In genomic region chr5:52449187-52449586, GRCm38 (mm10) we compare ENCODE assay signal across 22 mouse cellular contexts. TPM values are rescaled to one million over a fixed set of nuclear protein-coding genes. Genes with fewer than 3 reads are reported as not detected.
DNase-seq lines count a peak whose midpoint lies in the region; ATAC-seq and TF ChIP-seq lines count a peak whose summit lies in the region.
"Had no signal": no experiment of that assay in that cellular context is flagged by ENCODE, and none has a peak within 500 bp of the region (broad histone marks: within the 10 kb centered on the region; RNA-seq: fewer than 3 reads in every experiment).

No protein-coding gene starts in this region.

- no peaks in the 10 kb centered on the region for H3K4me1 ChIP-seq in hindbrain, postnatal 0 days (ENCODE audit: insufficient read depth, low read length)
- no peaks in the 10 kb centered on the region for H3K4me1 ChIP-seq in hindbrain, embryonic 11.5 days (replicated peaks; ENCODE audit: control insufficient read depth, insufficient read depth, low read length)
- no peaks in the 10 kb centered on the region; the same call in 1 of the 2 replicates for H3K4me1 ChIP-seq in midbrain, embryonic 13.5 days (replicated peaks)
- no peaks in the 10 kb centered on the region for H3K4me1 ChIP-seq in midbrain, embryonic 10.5 days
- no peaks in the 10 kb centered on the region for H3K4me1 ChIP-seq in liver, postnatal 0 days (ENCODE audit: insufficient read depth)
- H3K4me1 ChIP-seq: forebrain, embryonic 13.5 days; kidney, embryonic 15.5 days; limb, embryonic 12.5 days; neural tube, embryonic 15.5 days had no signal

- WGBS in hindbrain, postnatal 0 days, result 72% methylated on average over 8 of the region's 8 CpGs
- 85% methylated on average over 8 of the region's 8 CpGs for WGBS in hindbrain, embryonic 11.5 days
- WGBS in midbrain, embryonic 13.5 days, result 70% methylated on average over 8 of the region's 8 CpGs
- 82% methylated on average over 8 of the region's 8 CpGs for WGBS in midbrain, embryonic 10.5 days
- 77% methylated on average over 8 of the region's 8 CpGs for WGBS in liver, postnatal 0 days (ENCODE audit: insufficient replicate concordance)

- no peaks in the 10 kb centered on the region for H3K9me3 ChIP-seq in hindbrain, postnatal 0 days (ENCODE audit: low read length)
- no peaks in the 10 kb centered on the region for H3K9me3 ChIP-seq in hindbrain, embryonic 11.5 days (ENCODE audit: control insufficient read depth, low read length)
- H3K9me3 ChIP-seq in midbrain, embryonic 13.5 days, result no peaks in the 10 kb centered on the region
- H3K9me3 ChIP-seq in midbrain, embryonic 10.5 days (replicated peaks), result no peaks in the 10 kb centered on the region; the same call in 1 of the 2 replicates
- H3K9me3 ChIP-seq in liver, postnatal 0 days (ENCODE audit: low read length), result no peaks in the 10 kb centered on the region
- H3K9me3 ChIP-seq: forebrain, embryonic 13.5 days; kidney, embryonic 15.5 days; limb, embryonic 12.5 days; neural tube, embryonic 15.5 days had no signal

- DNase-seq in gastrocnemius, adult 2 months, result no peak
- no peak for DNase-seq in gastrocnemius, postnatal 25 days
- peak; percentile 29 for DNase-seq in hindbrain, postnatal 0 days (ENCODE audit: low spot score)
- no peak for DNase-seq in hindbrain, embryonic 11.5 days (ENCODE audit: low spot score)
- DNase-seq in midbrain, embryonic 10.5 days (ENCODE audit: low spot score), result no peak
- DNase-seq in retina, postnatal 1 day, result peak; percentile 45
- DNase-seq in liver, postnatal 0 days, result no peak
- DNase-seq: cerebellum, adult 8-10 months; kidney, postnatal 4 days; layer of hippocampus, adult 9-11 months; lung, adult 18-20 months; lung, postnatal 10 days; right cerebral cortex, postnatal 14 days had no signal

- no peak overlapping the region for H3K4me3 ChIP-seq in gastrocnemius, adult 2 months
- H3K4me3 ChIP-seq in hindbrain, postnatal 0 days (ENCODE audit: low read length), result no peak overlapping the region
- no peak overlapping the region for H3K4me3 ChIP-seq in hindbrain, embryonic 11.5 days (ENCODE audit: low read depth, low read length)
- no peak overlapping the region for H3K4me3 ChIP-seq in midbrain, embryonic 13.5 days (replicated peaks)
- no peak overlapping the region for H3K4me3 ChIP-seq in midbrain, embryonic 10.5 days
- H3K4me3 ChIP-seq in liver, postnatal 0 days (ENCODE audit: low read depth, low read length), result no peak overlapping the region
- H3K4me3 ChIP-seq: forebrain, embryonic 13.5 days; kidney, embryonic 15.5 days; limb, embryonic 12.5 days; neural tube, embryonic 15.5 days had no signal

- no peaks in the 10 kb centered on the region for H3K27me3 ChIP-seq in hindbrain, postnatal 0 days (ENCODE audit: insufficient read depth, low read length)
- H3K27me3 ChIP-seq in hindbrain, embryonic 11.5 days (ENCODE audit: control insufficient read depth, insufficient read depth, low read length), result no peaks in the 10 kb centered on the region
- no peaks in the 10 kb centered on the region for H3K27me3 ChIP-seq in midbrain, embryonic 13.5 days
- no peaks in the 10 kb centered on the region for H3K27me3 ChIP-seq in midbrain, embryonic 10.5 days (ENCODE audit: low read depth, poor library complexity, severe bottlenecking)
- no peaks in the 10 kb centered on the region for H3K27me3 ChIP-seq in liver, postnatal 0 days (ENCODE audit: insufficient read depth, low read length)
- H3K27me3 ChIP-seq: forebrain, embryonic 13.5 days; kidney, embryonic 15.5 days; neural tube, embryonic 15.5 days; Patski had no signal

- H3K4me2 ChIP-seq in hindbrain, postnatal 0 days (ENCODE audit: low read depth, low read length), result no peak overlapping the region
- H3K4me2 ChIP-seq in hindbrain, embryonic 11.5 days (replicated peaks; ENCODE audit: low read depth, low read length), result no peak overlapping the region
- H3K4me2 ChIP-seq in midbrain, embryonic 13.5 days (replicated peaks), result no peak overlapping the region
- H3K4me2 ChIP-seq in liver, postnatal 0 days (ENCODE audit: low read depth, low read length), result no peak overlapping the region
- H3K4me2 ChIP-seq: forebrain, embryonic 13.5 days; heart, embryonic 11.5 days; kidney, embryonic 15.5 days; limb, embryonic 12.5 days; liver, embryonic 11.5 days; neural tube, embryonic 15.5 days had no signal

- no peaks in the 10 kb centered on the region for H3K36me3 ChIP-seq in hindbrain, postnatal 0 days (ENCODE audit: insufficient read depth, low read length)
- no peaks in the 10 kb centered on the region for H3K36me3 ChIP-seq in hindbrain, embryonic 11.5 days (ENCODE audit: control insufficient read depth, insufficient read depth, low read length)
- no peaks in the 10 kb centered on the region for H3K36me3 ChIP-seq in midbrain, embryonic 13.5 days
- no peaks in the 10 kb centered on the region for H3K36me3 ChIP-seq in midbrain, embryonic 10.5 days
- H3K36me3 ChIP-seq in liver, postnatal 0 days (replicated peaks; ENCODE audit: insufficient read depth, low read length), result no peaks in the 10 kb centered on the region
- H3K36me3 ChIP-seq: kidney, embryonic 15.5 days; limb, embryonic 12.5 days; neural tube, embryonic 15.5 days had no signal

- no peak overlapping the region for H3K27ac ChIP-seq in gastrocnemius, adult 2 months
- no peak overlapping the region for H3K27ac ChIP-seq in hindbrain, postnatal 0 days
- no peak overlapping the region for H3K27ac ChIP-seq in hindbrain, embryonic 11.5 days (ENCODE audit: low read depth, low read length)
- H3K27ac ChIP-seq in midbrain, embryonic 13.5 days, result no peak overlapping the region
- no peak overlapping the region for H3K27ac ChIP-seq in midbrain, embryonic 10.5 days (replicated peaks)
- H3K27ac ChIP-seq in liver, postnatal 0 days (ENCODE audit: low read depth), result no peak overlapping the region
- H3K27ac ChIP-seq: forebrain, embryonic 13.5 days; kidney, embryonic 15.5 days; limb, embryonic 12.5 days; neural tube, embryonic 15.5 days had no signal

- peak; percentile 11; the same call in 1 of the 2 replicates for TF ChIP-seq CTCF in gastrocnemius, adult 2 months (IDR thresholded peaks at IDR 0.05)
- no peak for TF ChIP-seq CTCF in hindbrain, postnatal 0 days (IDR thresholded peaks at IDR 0.05; ENCODE audit: low read depth)
- TF ChIP-seq CTCF in liver, postnatal 0 days (IDR thresholded peaks at IDR 0.05; ENCODE audit: low read depth), result no peak

- ATAC-seq in hindbrain, postnatal 0 days, result 0 out of 2 replicates have a peak, but pooled peaks have one; percentile 28
- ATAC-seq in hindbrain, embryonic 11.5 days (ENCODE audit: low FRiP score), result no peak
- peak; percentile 18; the same call in 1 of the 2 replicates for ATAC-seq in midbrain, embryonic 13.5 days
- ATAC-seq in liver, postnatal 0 days, result no peak
- ATAC-seq: forebrain, embryonic 13.5 days; intestine, embryonic 16.5 days; Patski had no signal

- intact Hi-C loops in gastrocnemius, adult 2 months (cut with DNase I), result no loop called here

- no peak overlapping the region for H3K9ac ChIP-seq in hindbrain, postnatal 0 days (replicated peaks; ENCODE audit: low read length)
- H3K9ac ChIP-seq in hindbrain, embryonic 11.5 days (ENCODE audit: low read depth, low read length), result no peak overlapping the region
- H3K9ac ChIP-seq in midbrain, embryonic 13.5 days (replicated peaks), result no peak overlapping the region
- no peak overlapping the region for H3K9ac ChIP-seq in liver, postnatal 0 days (replicated peaks)
- H3K9ac ChIP-seq: forebrain, embryonic 13.5 days; kidney, embryonic 15.5 days; limb, embryonic 12.5 days; neural tube, embryonic 15.5 days had no signal

- TF ChIP-seq EP300 in liver, postnatal 0 days (IDR thresholded peaks at IDR 0.05; ENCODE audit: low read depth), result no peak

RNA-seq across cellular contexts. Expression of gene Ccdc149, which starts 22.1 kb away (rescaled TPM):
- 1 to 10 TPM; 1.2 to 1.6 TPM for total RNA-seq in gastrocnemius, adult 2 months (2021)
- total RNA-seq in gastrocnemius, postnatal 25 days (2021), result 1 to 10 TPM; 1.8 to 2.0 TPM
- total RNA-seq in hindbrain, postnatal 0 days (2014; rRNA removed), result 14.4 and 17.6 TPM in 2 replicates
- 14.5 and 15.6 TPM in 2 replicates for polyA plus RNA-seq in hindbrain, postnatal 0 days (2015; fragmentation: Nextera tagmentation; extraction: Ambion mirVana)
- 3.1 and 3.4 TPM in 2 replicates for polyA plus RNA-seq in hindbrain, embryonic 11.5 days (2014; fragmentation: Nextera tagmentation; extraction: Ambion mirVana)
- polyA plus RNA-seq in midbrain, embryonic 13.5 days (2015; fragmentation: Nextera tagmentation; extraction: Ambion mirVana), result 8.2 and 9.7 TPM in 2 replicates
- 1.9 and 2.9 TPM in 2 replicates for polyA plus RNA-seq in midbrain, embryonic 10.5 days (2016; fragmentation: Nextera tagmentation; extraction: Ambion mirVana)
- polyA plus RNA-seq in liver, postnatal 0 days (2015; fragmentation: Nextera tagmentation; extraction: Ambion mirVana), result 0.89 and 0.98 TPM in 2 replicates

Comparison
In these comparisons a context has a peak if more than half of its experiments do, and no peak if none do; other contexts are left out.
1. DNase-seq: peak in hindbrain, postnatal 0 days (single experiment) and retina, postnatal 1 day (single experiment); none in gastrocnemius, adult 2 months (single experiment), gastrocnemius, postnatal 25 days (single experiment), hindbrain, embryonic 11.5 days (single experiment), midbrain, embryonic 10.5 days (single experiment) and liver, postnatal 0 days (single experiment).
2. ATAC-seq: peak in hindbrain, postnatal 0 days (single experiment) and midbrain, embryonic 13.5 days (single experiment); none in hindbrain, embryonic 11.5 days (single experiment) and liver, postnatal 0 days (single experiment).